Mouse (Mus musculus) spleen, adult 10 weeks (tissue): ENCODE results near the gene Eif2s3y. TPM values are rescaled to one million over a fixed set of nuclear protein-coding genes. Genes with fewer than 3 reads are reported as not detected.

Source experiments
- polyA plus RNA-seq: library from polyadenylated mRNA; stranded (reverse); fragments of 350-450 nt; fragmentation: Illumina TruSeq; extraction: RNeasy Lipid Tissue Mini Kit (QIAGEN cat#74804); gene quantifications from one replicate; pipeline ENCODE4 v1.2.3, GENCODE M21; 2015; ENCODE audit warnings: low replicate concordance; ENCODE audit not compliant: insufficient read depth

Gene Eif2s3y
- 227 TPM for polyA plus RNA-seq

GRCm38 (mm10) chrY:1009882-1010751 lies at the start of gene Eif2s3y:
Gene Eif2s3y (plus strand): TSS chrY:1010543.

Other genes with a start within 250 kb of the Eif2s3y start
- gene Zfy1, start 213.1 kb upstream of the Eif2s3y start, polyA plus RNA-seq, result not detected
- not detected for gene Uba1y, start 191.9 kb upstream of the Eif2s3y start, polyA plus RNA-seq
- gene Kdm5d, start 112.8 kb upstream of the Eif2s3y start, polyA plus RNA-seq, result 60.1 TPM
- gene Uty, start 235.2 kb downstream of the Eif2s3y start, polyA plus RNA-seq, result 27.7 TPM